Mouse (Mus musculus) retina, postnatal 7 days (tissue): ENCODE results near the gene Auts2.

ENCODE experiments used
- DNase-seq: peaks from one replicate; pipeline ENCODE4 v3.0.0-alpha.2; 2012; ENCODE audit warnings: low read depth, low spot score

The Auts2 gene

GRCm38 (mm10) chr5:131463402-131463801, 1079.7 kb downstream of the Auts2 start:
- DNase-seq, result no peak

- no peak for DNase-seq
Observed at GRCm38 (mm10) chr5:131459951-131460350, 1083.2 kb downstream of the Auts2 start.

- no peak for DNase-seq
Observed at GRCm38 (mm10) chr5:131459549-131459948, 1083.6 kb downstream of the Auts2 start.

- no peak for DNase-seq
Observed at GRCm38 (mm10) chr5:131458700-131459099, 1084.4 kb downstream of the Auts2 start.

- no peak for DNase-seq
Observed at GRCm38 (mm10) chr5:131457999-131458398, 1085.1 kb downstream of the Auts2 start.

- no peak for DNase-seq
Observed at GRCm38 (mm10) chr5:131449181-131449868, 1093.8 kb downstream of the Auts2 start.

- DNase-seq, result no peak
Observed at GRCm38 (mm10) chr5:131435239-131435876, 1107.8 kb downstream of the Auts2 start.

GRCm38 (mm10) chr5:131433291-131433690, 1109.9 kb downstream of the Auts2 start:
- DNase-seq, result no peak

GRCm38 (mm10) chr5:131431896-131432295, 1111.2 kb downstream of the Auts2 start:
- no peak for DNase-seq

- DNase-seq, result peak; percentile 38
Observed at GRCm38 (mm10) chr5:131430109-131430508, 1113.0 kb downstream of the Auts2 start.

GRCm38 (mm10) chr5:131429563-131429962, 1113.6 kb downstream of the Auts2 start:
- no peak for DNase-seq

GRCm38 (mm10) chr5:131427734-131428413, 1115.3 kb downstream of the Auts2 start:
- DNase-seq, result peak; percentile 61

- DNase-seq, result no peak
Observed at GRCm38 (mm10) chr5:131422737-131423136, 1120.4 kb downstream of the Auts2 start.

- no peak for DNase-seq
Observed at GRCm38 (mm10) chr5:131420406-131420805, 1122.7 kb downstream of the Auts2 start.

GRCm38 (mm10) chr5:131415902-131416545, 1127.1 kb downstream of the Auts2 start:
- DNase-seq, result no peak

GRCm38 (mm10) chr5:131398250-131398649, 1144.9 kb downstream of the Auts2 start:
- no peak for DNase-seq

GRCm38 (mm10) chr5:131395756-131396155, 1147.4 kb downstream of the Auts2 start:
- DNase-seq, result no peak
